Mouse (Mus musculus) E14TG2a.4 (cell line): ENCODE data around the gene Grip1.

Experiments used
- CTCF ChIP-seq: conservative IDR thresholded peaks from 2 replicates; pipeline ENCODE4 v1.5.1; 2014; ENCODE audit warnings: low read length
- POU5F1 ChIP-seq: IDR thresholded peaks from 2 replicates; pipeline ENCODE4 v1.6.1; 2014; ENCODE audit warnings: low read length, borderline replicate concordance

- no peak for TF ChIP-seq CTCF
- no peak for TF ChIP-seq POU5F1
Observed at GRCm38 (mm10) chr10:119427653-119428052, 26.0 kb upstream of the Grip1 start.
